Mouse (Mus musculus): Measurements from ENCODE around the gene Ltc4s. TPM values are rescaled to one million over a fixed set of nuclear protein-coding genes. Genes with fewer than 3 reads are reported as not detected.

Ltc4s gene
- polyA plus RNA-seq, 1 experiment from 2014 or later: 0.60 TPM

GRCm38 (mm10) chr11:50227736-50228135 lies 10.7 kb downstream of the Ltc4s start:
- Histone ChIP-seq H3K27me3 (peaks cover 37% of the 10 kb centered on the region), H3K4me3 (replicated peaks) (no peak overlapping the region), H3K4me2 (no peak overlapping the region), H3K36me3 (replicated peaks) (peaks cover 18% of the 10 kb centered on the region), H3K9ac (no peak overlapping the region), H3K4me1 (peaks cover 49% of the 10 kb centered on the region), H3K9me3 (no peaks in the 10 kb centered on the region), H3K27ac (no peak overlapping the region)
- 98% methylated on average over 4 of the region's 4 CpGs for WGBS
- ATAC-seq (ENCODE audit: low FRiP score): no peak

DNA sequence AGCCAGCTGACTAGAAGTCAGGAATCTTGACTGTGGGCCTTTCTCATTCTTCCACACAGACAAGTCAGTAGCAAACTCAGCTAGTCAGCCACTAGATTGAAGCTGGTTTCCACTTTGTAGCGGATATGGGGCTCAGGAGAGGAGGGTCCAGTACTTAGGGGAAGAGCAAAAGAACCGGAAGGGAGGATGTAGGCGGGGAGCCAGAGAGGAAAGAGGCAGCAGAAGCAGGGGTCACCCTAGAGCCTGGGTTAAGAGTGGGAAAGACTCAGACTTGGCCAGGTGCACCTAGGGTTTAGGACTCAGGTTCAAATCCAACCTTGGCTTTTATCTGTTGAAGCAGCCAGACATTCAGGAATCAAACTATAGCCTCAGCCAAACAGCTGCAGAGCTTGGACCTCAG lies 11.2 kb downstream of the Ltc4s start:
- Histone ChIP-seq H3K36me3 (replicated peaks) (peaks cover 13% of the 10 kb centered on the region), H3K4me2 (peak overlapping the region; percentile 77), H3K4me3 (replicated peaks) (no peak overlapping the region), H3K9ac (0 out of 2 replicates have a peak overlapping the region, but pooled peaks have one; percentile 99), H3K27ac (no peak overlapping the region), H3K4me1 (peaks cover 52% of the 10 kb centered on the region), H3K9me3 (no peaks in the 10 kb centered on the region), H3K27me3 (peaks cover 37% of the 10 kb centered on the region)
- ATAC-seq (ENCODE audit: low FRiP score): no peak
- WGBS: 82% methylated on average over 3 of the region's 3 CpGs

DNA sequence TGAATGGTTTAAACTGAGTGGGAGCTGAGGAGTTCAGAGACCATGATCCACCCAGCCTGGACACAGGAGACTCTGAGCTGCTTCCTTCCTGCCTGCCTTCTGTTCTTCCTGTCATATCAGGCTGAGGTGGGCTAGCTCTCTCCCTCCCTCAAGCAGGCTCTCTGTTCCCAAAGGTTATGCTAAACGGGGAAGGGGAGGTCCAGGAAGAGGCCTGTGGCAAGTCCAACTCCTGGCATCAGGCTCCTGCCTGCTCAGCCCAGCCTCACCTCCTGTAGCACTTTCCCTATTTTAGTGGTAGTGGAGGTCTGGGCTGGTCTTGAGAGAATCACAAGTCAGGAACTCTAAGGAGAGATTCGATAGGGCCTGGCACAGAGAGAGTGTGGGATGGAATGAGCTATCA lies 12.0 kb downstream of the Ltc4s start:
- no peaks in the 10 kb centered on the region for H3K9me3 ChIP-seq
- peak overlapping the region; percentile 77 for H3K4me2 ChIP-seq
- H3K4me3 ChIP-seq (replicated peaks): peak overlapping the region; percentile 90
- ATAC-seq (ENCODE audit: low FRiP score): no peak
- H3K4me1 ChIP-seq: peaks cover 52% of the 10 kb centered on the region
- H3K36me3 ChIP-seq (replicated peaks): peaks cover 4% of the 10 kb centered on the region; the same call in 1 of the 2 replicates
- peaks cover 37% of the 10 kb centered on the region for H3K27me3 ChIP-seq
- WGBS: 40% methylated on average over 2 of the region's 2 CpGs
- no peak overlapping the region for H3K27ac ChIP-seq
- H3K9ac ChIP-seq: peak overlapping the region; percentile 99

GRCm38 (mm10) chr11:50225611-50226378 lies 12.6 kb downstream of the Ltc4s start:
- Histone ChIP-seq H3K4me3 (replicated peaks) (peak overlapping the region; percentile 90), H3K4me2 (peak overlapping the region; percentile 77), H3K9ac (peak overlapping the region; percentile 99), H3K4me1 (peaks cover 48% of the 10 kb centered on the region), H3K9me3 (no peaks in the 10 kb centered on the region), H3K27ac (peak overlapping the region; percentile 91), H3K36me3 (replicated peaks) (peaks cover 2% of the 10 kb centered on the region; the same call in 1 of the 2 replicates), H3K27me3 (peaks cover 35% of the 10 kb centered on the region)
- peak; percentile 21 for ATAC-seq (ENCODE audit: low FRiP score)
- WGBS: 4% methylated on average over 33 of the region's 34 CpGs

GRCm38 (mm10) chr11:50224671-50225530 lies 13.5 kb downstream of the Ltc4s start:
- Histone ChIP-seq H3K4me1 (peaks cover 47% of the 10 kb centered on the region), H3K27ac (peak overlapping the region; percentile 91), H3K27me3 (peaks cover 26% of the 10 kb centered on the region), H3K4me2 (peak overlapping the region; percentile 77), H3K9ac (peak overlapping the region; percentile 99), H3K4me3 (replicated peaks) (peak overlapping the region; percentile 90), H3K36me3 (replicated peaks) (no peaks in the 10 kb centered on the region), H3K9me3 (no peaks in the 10 kb centered on the region)
- ATAC-seq (ENCODE audit: low FRiP score): peak; percentile 88
- under 1% methylated on average over 67 of the region's 70 CpGs for WGBS

DNA sequence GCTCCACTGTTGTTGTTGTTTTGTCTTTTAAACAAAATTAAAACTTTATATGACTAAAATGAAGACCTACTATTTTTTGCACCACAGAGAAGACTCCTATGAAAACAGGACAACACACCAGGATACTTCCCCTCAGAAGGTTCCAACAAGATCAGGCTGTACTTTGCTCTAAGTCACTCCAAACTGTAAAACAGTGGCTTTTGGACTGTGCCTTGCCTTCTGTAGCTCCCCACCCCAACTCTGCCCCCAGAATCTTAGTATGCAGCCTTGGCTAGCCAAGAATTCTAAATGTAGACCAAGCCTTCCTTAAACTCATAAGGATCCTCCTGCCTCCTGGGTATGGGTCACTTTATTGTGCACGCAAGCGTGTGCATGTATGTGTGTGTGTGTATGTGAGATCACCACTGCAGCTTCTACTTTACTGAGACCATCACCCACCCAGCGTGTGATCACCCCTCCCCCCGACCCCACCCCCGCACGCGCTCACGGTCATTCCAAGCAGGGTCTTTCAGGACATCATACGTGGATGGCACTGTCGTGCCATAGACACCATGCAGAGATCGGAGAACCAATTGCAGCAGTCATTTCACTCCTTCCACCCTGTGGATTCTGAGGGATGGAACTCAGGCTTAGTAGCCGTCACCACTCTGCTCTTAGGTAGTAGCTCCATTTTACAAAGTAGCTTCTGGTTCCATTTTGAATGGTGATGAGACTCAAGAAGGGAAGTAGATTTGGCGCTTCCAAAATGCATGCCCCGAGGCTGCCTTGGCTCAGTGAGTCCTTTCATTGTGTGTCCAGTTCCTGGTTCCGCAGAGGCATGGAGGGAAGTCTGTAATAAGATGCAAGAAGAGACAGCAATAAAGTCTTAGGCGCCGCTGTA lies 14.4 kb downstream of the Ltc4s start:
- Histone ChIP-seq H3K27me3 (peaks cover 19% of the 10 kb centered on the region; the same call in 1 of the 2 replicates), H3K4me2 (peak overlapping the region; percentile 77), H3K27ac (peak overlapping the region; percentile 91), H3K4me1 (peaks cover 46% of the 10 kb centered on the region), H3K36me3 (replicated peaks) (no peaks in the 10 kb centered on the region), H3K4me3 (replicated peaks) (peak overlapping the region; percentile 90), H3K9me3 (no peaks in the 10 kb centered on the region), H3K9ac (peak overlapping the region; percentile 99)
- peak; percentile 12; the same call in 1 of the 2 replicates for ATAC-seq (ENCODE audit: low FRiP score)
- WGBS: 7% methylated on average over 17 of the region's 17 CpGs

DNA sequence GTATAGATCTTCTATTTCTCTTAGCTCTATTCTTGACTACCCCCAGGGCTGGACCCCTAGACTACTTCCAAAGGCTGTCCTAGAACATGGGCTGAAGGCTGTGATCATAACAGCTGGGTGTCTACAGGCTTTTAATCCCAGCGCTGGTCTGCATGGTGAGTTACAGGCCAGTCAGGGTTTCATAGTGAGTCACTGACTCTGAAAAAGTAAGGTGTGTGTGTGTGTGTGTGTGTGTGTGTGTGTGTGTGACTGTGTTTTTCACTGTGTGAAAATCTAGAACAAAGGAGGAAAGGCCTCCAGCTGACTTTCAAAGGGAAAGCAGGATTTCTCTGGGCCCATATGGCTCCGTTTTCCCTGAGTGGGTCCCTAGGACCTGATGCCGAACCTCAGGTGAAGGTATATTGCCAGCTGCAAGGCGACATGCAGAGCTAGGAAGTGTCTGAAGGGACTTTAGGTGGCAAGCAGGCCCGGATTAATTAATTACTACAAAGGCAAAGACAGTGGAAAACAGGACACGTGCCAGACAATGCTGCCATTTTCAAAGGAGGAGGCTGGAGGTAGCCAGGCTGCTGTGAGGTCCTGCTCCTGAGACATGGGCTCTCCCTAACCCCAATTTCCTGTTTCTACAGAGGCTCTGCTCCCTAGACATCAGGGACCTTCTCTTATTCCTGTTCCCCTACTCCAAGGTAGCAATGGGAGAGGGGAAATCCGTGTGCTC lies 15.7 kb downstream of the Ltc4s start:
- Histone ChIP-seq H3K36me3 (replicated peaks) (no peaks in the 10 kb centered on the region), H3K4me1 (peaks cover 39% of the 10 kb centered on the region), H3K4me3 (replicated peaks) (no peak overlapping the region), H3K27ac (no peak overlapping the region), H3K9ac (0 out of 2 replicates have a peak overlapping the region, but pooled peaks have one; percentile 7), H3K9me3 (no peaks in the 10 kb centered on the region), H3K27me3 (peaks cover 12% of the 10 kb centered on the region; the same call in 1 of the 2 replicates), H3K4me2 (no peak overlapping the region)
- 46% methylated on average over 7 of the region's 7 CpGs for WGBS
- ATAC-seq (ENCODE audit: low FRiP score): no peak

GRCm38 (mm10) chr11:50219833-50220232 lies 18.6 kb downstream of the Ltc4s start:
- H3K9me3 ChIP-seq: no peaks in the 10 kb centered on the region
- WGBS: 40% methylated on average over 2 of the region's 2 CpGs
- H3K9ac ChIP-seq: no peak overlapping the region
- H3K4me2 ChIP-seq: no peak overlapping the region
- H3K27ac ChIP-seq: no peak overlapping the region
- no peak overlapping the region for H3K4me3 ChIP-seq (replicated peaks)
- H3K4me1 ChIP-seq: peaks cover 31% of the 10 kb centered on the region
- peaks cover 7% of the 10 kb centered on the region; the same call in 1 of the 2 replicates for H3K27me3 ChIP-seq
- no peaks in the 10 kb centered on the region for H3K36me3 ChIP-seq (replicated peaks)
- ATAC-seq (ENCODE audit: low FRiP score): no peak

- 75% methylated on average over 4 of the region's 4 CpGs for WGBS
- Histone ChIP-seq H3K4me2 (no peak overlapping the region), H3K36me3 (replicated peaks) (no peaks in the 10 kb centered on the region), H3K9me3 (no peaks in the 10 kb centered on the region), H3K4me3 (replicated peaks) (no peak overlapping the region), H3K9ac (no peak overlapping the region), H3K27me3 (no peaks in the 10 kb centered on the region), H3K4me1 (peaks cover 17% of the 10 kb centered on the region), H3K27ac (no peak overlapping the region)
- no peak for ATAC-seq (ENCODE audit: low FRiP score)
These were observed 20.6 kb downstream of the Ltc4s start for GRCm38 (mm10) chr11:50217811-50218210.

GRCm38 (mm10) chr11:50216724-50217366 lies 21.6 kb downstream of the Ltc4s start:
- Histone ChIP-seq H3K27ac (no peak overlapping the region), H3K9me3 (no peaks in the 10 kb centered on the region), H3K36me3 (replicated peaks) (no peaks in the 10 kb centered on the region), H3K4me3 (replicated peaks) (no peak overlapping the region), H3K4me2 (no peak overlapping the region), H3K27me3 (no peaks in the 10 kb centered on the region), H3K4me1 (peaks cover 13% of the 10 kb centered on the region), H3K9ac (no peak overlapping the region)
- ATAC-seq (ENCODE audit: low FRiP score): no peak
- 81% methylated on average over 4 of the region's 4 CpGs for WGBS

DNA sequence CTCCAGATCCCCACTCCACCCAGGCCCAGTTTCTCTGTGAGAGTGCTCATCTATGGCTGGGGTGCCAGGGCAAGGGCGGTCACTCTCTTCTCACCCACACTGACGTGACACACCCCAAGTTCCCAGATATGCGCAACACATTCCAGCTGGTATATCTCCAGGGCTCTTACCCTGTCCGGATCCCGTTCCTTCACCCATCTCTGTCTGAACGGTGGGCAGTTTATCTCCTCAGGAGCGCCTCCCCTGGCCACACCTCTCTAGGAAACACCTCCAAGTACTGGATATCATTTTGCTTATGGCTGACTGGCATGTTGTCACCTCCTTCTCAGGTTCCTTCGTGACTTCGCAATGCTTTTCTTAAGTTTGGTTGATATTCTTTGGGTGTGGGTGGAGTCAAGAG lies 22.8 kb downstream of the Ltc4s start:
- H3K4me3 ChIP-seq (replicated peaks): no peak overlapping the region; the same call in 1 of the 2 replicates
- H3K36me3 ChIP-seq (replicated peaks): no peaks in the 10 kb centered on the region
- peaks cover 18% of the 10 kb centered on the region for H3K4me1 ChIP-seq
- no peak overlapping the region for H3K4me2 ChIP-seq
- H3K9me3 ChIP-seq: no peaks in the 10 kb centered on the region
- no peak overlapping the region for H3K9ac ChIP-seq
- H3K27me3 ChIP-seq: no peaks in the 10 kb centered on the region
- no peak overlapping the region for H3K27ac ChIP-seq
- ATAC-seq (ENCODE audit: low FRiP score): no peak
- WGBS: 25% methylated on average over 9 of the region's 9 CpGs
